Mouse (Mus musculus): ENCODE data around the gene Exoc5.

DNA sequence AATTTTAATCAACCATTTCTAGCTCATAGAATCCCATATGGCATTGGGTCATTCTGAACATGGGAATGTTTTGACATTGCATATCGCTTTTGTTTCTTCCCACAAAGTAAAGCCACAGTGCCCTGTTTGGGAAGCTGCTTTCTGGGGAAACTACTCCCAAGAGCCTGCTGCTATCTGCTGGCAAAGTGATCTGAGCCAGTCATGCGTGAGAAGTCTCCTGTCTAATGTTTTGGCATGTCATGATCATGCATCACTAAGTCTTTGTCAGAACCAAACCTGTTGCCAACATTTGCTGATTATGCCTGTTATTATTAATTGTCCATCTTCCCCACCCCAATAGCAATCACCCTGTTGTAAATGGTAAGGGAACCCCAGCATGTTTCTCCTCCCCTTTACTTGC lies 94.9 kb downstream of the Exoc5 start:
- no peak for TF ChIP-seq CTCF (conservative IDR thresholded peaks at IDR 0.05; ENCODE audit: low read length)
- TF ChIP-seq NANOG (IDR thresholded peaks at IDR 0.05; ENCODE audit: borderline replicate concordance, low read length), result no peak
- TF ChIP-seq POU5F1 (IDR thresholded peaks at IDR 0.05; ENCODE audit: borderline replicate concordance, low read length), result no peak

All from E14TG2a.4 (cell line).